Mouse (Mus musculus) adrenal gland, adult (tissue): ENCODE measurements around the gene Olfr56.

Experiments
- DNase-seq, 2 experiments: peaks; one replicate each; pipeline ENCODE4 v3.0.0; 2022 to 2023; ENCODE audit warnings: low spot score in 1 of 2; ENCODE audit not compliant: inconsistent age in 2 of 2

Olfr56 gene

GRCm38 (mm10) chr11:49091171-49091570 is 112.5 kb downstream of the Olfr56 start:
- DNase-seq: no peak

- DNase-seq: no peak
Observed at GRCm38 (mm10) chr11:49092053-49092586, 113.4 kb downstream of the Olfr56 start.

- DNase-seq: no peak
Observed at GRCm38 (mm10) chr11:49092786-49093185, 114.1 kb downstream of the Olfr56 start.

GRCm38 (mm10) chr11:49093861-49094660 is 115.4 kb downstream of the Olfr56 start:
- DNase-seq: no peak

- no peak for DNase-seq
Observed at GRCm38 (mm10) chr11:49095367-49095766, 116.7 kb downstream of the Olfr56 start.

GRCm38 (mm10) chr11:49100409-49100808 is 121.7 kb downstream of the Olfr56 start:
- DNase-seq: no peak

GRCm38 (mm10) chr11:49101500-49101899 is 122.8 kb downstream of the Olfr56 start:
- DNase-seq: no peak

- DNase-seq: peak; percentile 83 to 95
Observed at GRCm38 (mm10) chr11:49103047-49103693, 124.5 kb downstream of the Olfr56 start.

- peak in 1 of 2 experiments; percentile 47 for DNase-seq
Observed at GRCm38 (mm10) chr11:49105752-49106151, 127.1 kb downstream of the Olfr56 start.

GRCm38 (mm10) chr11:49107650-49108537 is 129.2 kb downstream of the Olfr56 start:
- peak in 1 of 2 experiments; percentile 63 for DNase-seq

GRCm38 (mm10) chr11:49108833-49109232 is 130.1 kb downstream of the Olfr56 start:
- DNase-seq: peak in 1 of 2 experiments; percentile 68

GRCm38 (mm10) chr11:49111000-49111399 is 132.3 kb downstream of the Olfr56 start:
- no peak for DNase-seq

- DNase-seq: no peak
Observed at GRCm38 (mm10) chr11:49112624-49113219, 134.0 kb downstream of the Olfr56 start.

GRCm38 (mm10) chr11:49114158-49114557 is 135.5 kb downstream of the Olfr56 start:
- no peak for DNase-seq

GRCm38 (mm10) chr11:49114774-49115173 is 136.1 kb downstream of the Olfr56 start, which contains the start of gene Olfr1396:
Gene Olfr1396, minus strand, starts transcription at chr11:49114874.
- no peak for DNase-seq

GRCm38 (mm10) chr11:49119635-49120034 is 140.9 kb downstream of the Olfr56 start:
- no peak for DNase-seq

GRCm38 (mm10) chr11:49124169-49124568 is 145.5 kb downstream of the Olfr56 start:
- no peak for DNase-seq

- DNase-seq: no peak
Observed at GRCm38 (mm10) chr11:49141974-49142373, 163.3 kb downstream of the Olfr56 start, which contains the start of gene Olfr1395. Gene Olfr1395, plus strand, starts transcription at chr11:49142274.

GRCm38 (mm10) chr11:49154077-49154476 is 175.4 kb downstream of the Olfr56 start, which contains the start of gene Olfr1394:
Gene Olfr1394, plus strand, starts transcription at chr11:49154377.
- no peak for DNase-seq
